Mouse (Mus musculus) hindbrain, postnatal 0 days (tissue): ENCODE measurements at regions not wholly inside any gene's neighbourhood (a gene's known extent, or its start where the extent isn't known, plus 50 kb on each side); places are given as distances from the start of the nearest gene placed in this dataset.

Source experiments
- ATAC-seq: fragments of 200-750 bp; cut with Nextera tagmentation; 2 replicates; pipeline ENCODE4 v1.8.0; 2017; ENCODE audit warnings: mild to moderate bottlenecking, moderate TSS enrichment, moderate library complexity
- DNase-seq: peaks from one replicate; pipeline ENCODE4 v3.0.0-alpha.2; 2015; ENCODE audit warnings: low spot score
- H3K27ac ChIP-seq: fragments of 300-500 bp; sonication (generic); 2 replicates; pipeline ENCODE4 v1.5.1; 2014; ENCODE audit warnings: mild to moderate bottlenecking
- H3K27me3 ChIP-seq: fragments of 300-500 bp; sonication (generic); 2 replicates; pipeline ENCODE4 v1.6.1; 2014; ENCODE audit warnings: low read length, mixed read lengths; ENCODE audit not compliant: insufficient read depth
- H3K36me3 ChIP-seq: fragments of 300-500 bp; sonication (generic); 2 replicates; pipeline ENCODE4 v1.6.1; 2014; ENCODE audit warnings: low read length, mixed read lengths; ENCODE audit not compliant: insufficient read depth
- H3K4me1 ChIP-seq: fragments of 300-500 bp; sonication (generic); 2 replicates; pipeline ENCODE4 v1.6.1; 2014; ENCODE audit warnings: antibody characterized with exemption, low read length, mixed read lengths; ENCODE audit not compliant: insufficient read depth
- H3K4me2 ChIP-seq: fragments of 300-500 bp; sonication (generic); 2 replicates; pipeline ENCODE4 v1.6.1; 2014; ENCODE audit warnings: low read depth, mild to moderate bottlenecking, low read length, moderate library complexity, mixed read lengths
- H3K4me3 ChIP-seq: fragments of 300-500 bp; sonication (generic); 2 replicates; pipeline ENCODE4 v1.5.1; 2014; ENCODE audit warnings: low read length
- H3K9ac ChIP-seq: fragments of 300-500 bp; sonication (generic); replicated peaks from 2 replicates; pipeline ENCODE4 v1.6.1; 2014; ENCODE audit warnings: mild to moderate bottlenecking, low read length, moderate library complexity, mixed read lengths
- H3K9me3 ChIP-seq: fragments of 300-500 bp; sonication (generic); 2 replicates; pipeline ENCODE4 v1.6.1; 2016; ENCODE audit warnings: low read length, mixed read lengths
- CTCF ChIP-seq: IDR thresholded peaks from 2 replicates; pipeline ENCODE4 v1.5.1; 2016; ENCODE audit warnings: antibody characterized with exemption, control low read depth, low read depth
- WGBS: fragments of 180-500 bp; shearing (Covaris S2); extraction: QIAGEN DNeasy Blood & Tissue Kit; methylation state at CpG from one replicate; pipeline ENCODE4 v1.1.7; 2014; 5-methylcytosine and 5-hydroxymethylcytosine counted together

DNA sequence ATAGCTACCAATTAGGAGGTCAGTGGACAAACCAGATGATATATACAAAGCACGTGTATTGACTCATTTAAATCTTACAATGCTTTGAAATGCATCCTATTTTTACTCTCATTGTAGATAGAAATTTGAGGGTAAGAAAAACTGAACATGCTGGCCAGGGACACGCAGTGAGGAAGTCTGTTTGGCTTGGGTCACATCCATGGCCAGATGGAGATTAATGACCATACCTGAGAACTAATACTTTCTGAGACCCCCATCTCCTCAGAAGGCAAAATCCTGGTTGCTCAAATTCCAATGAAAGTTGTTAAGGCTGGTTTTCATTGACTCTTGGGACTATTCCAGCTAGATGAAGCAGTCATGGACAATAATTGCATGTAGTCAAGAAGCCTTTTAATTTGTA, 850.3 kb downstream of the Gsdmc2 start:
- 88% methylated on average over 2 of the region's 2 CpGs for WGBS
- no peaks in the 10 kb centered on the region for H3K9me3 ChIP-seq
- no peak overlapping the region for H3K4me2 ChIP-seq
- no peaks in the 10 kb centered on the region for H3K36me3 ChIP-seq
- TF ChIP-seq CTCF = no peak
- no peak overlapping the region for H3K4me3 ChIP-seq
- H3K9ac ChIP-seq = no peak overlapping the region
- H3K27me3 ChIP-seq = no peaks in the 10 kb centered on the region
- DNase-seq = no peak
- H3K27ac ChIP-seq = no peak overlapping the region
- no peak for ATAC-seq
- no peaks in the 10 kb centered on the region for H3K4me1 ChIP-seq

DNA sequence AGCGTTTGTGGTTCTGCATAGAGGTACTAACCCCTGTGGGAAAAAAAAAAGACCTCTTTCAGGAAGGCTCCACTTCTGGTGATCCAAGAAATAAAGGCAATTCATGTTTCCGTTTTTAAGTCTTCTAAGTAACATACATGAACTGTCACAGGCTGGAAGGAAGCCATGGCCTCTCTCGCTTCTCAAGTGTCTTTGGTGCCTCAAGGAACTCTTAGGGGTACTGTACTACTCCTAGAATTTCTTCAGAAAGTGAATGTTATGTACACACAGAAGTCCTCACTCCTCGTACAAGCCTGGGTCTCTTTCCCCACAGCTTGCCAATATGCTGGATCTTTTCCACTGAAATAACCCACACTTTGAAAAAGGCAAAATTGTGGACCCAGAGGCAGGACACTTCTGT, 858.1 kb downstream of the Gsdmc2 start:
- no peak for TF ChIP-seq CTCF
- ATAC-seq (no peak), DNase-seq (no peak)
- Histone ChIP-seq H3K27me3 (no peaks in the 10 kb centered on the region), H3K27ac (no peak overlapping the region), H3K4me1 (no peaks in the 10 kb centered on the region), H3K4me2 (no peak overlapping the region), H3K9me3 (no peaks in the 10 kb centered on the region), H3K4me3 (no peak overlapping the region), H3K36me3 (no peaks in the 10 kb centered on the region), H3K9ac (no peak overlapping the region)
- 84% methylated on average over 4 of the region's 4 CpGs for WGBS

DNA sequence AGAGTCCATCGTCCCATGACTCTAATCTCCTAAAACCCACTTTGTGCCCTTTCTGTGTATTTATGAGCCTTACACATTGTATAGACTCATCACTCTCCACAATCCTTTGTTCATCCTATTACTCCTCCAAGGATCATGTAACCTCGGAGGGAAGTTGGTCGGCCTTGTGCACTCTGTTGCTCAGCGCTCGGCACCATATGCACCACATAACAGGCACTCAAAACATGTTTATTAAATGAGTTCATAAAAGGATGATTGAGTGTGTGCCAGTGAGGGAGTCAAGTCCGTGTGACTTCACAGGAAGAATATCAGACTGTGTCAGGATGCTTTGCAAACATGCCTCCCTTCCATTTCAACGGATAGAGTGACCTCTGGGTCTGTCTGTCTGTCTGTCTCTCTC, 858.8 kb downstream of the Gsdmc2 start:
- no peak for DNase-seq
- H3K4me3 ChIP-seq = no peak overlapping the region
- no peak overlapping the region for H3K9ac ChIP-seq
- no peak overlapping the region for H3K4me2 ChIP-seq
- WGBS = 78% methylated on average over 7 of the region's 7 CpGs
- H3K27me3 ChIP-seq = no peaks in the 10 kb centered on the region
- no peak for TF ChIP-seq CTCF
- H3K4me1 ChIP-seq = no peaks in the 10 kb centered on the region
- ATAC-seq = no peak
- no peak overlapping the region for H3K27ac ChIP-seq
- no peaks in the 10 kb centered on the region for H3K36me3 ChIP-seq
- H3K9me3 ChIP-seq = no peaks in the 10 kb centered on the region

DNA sequence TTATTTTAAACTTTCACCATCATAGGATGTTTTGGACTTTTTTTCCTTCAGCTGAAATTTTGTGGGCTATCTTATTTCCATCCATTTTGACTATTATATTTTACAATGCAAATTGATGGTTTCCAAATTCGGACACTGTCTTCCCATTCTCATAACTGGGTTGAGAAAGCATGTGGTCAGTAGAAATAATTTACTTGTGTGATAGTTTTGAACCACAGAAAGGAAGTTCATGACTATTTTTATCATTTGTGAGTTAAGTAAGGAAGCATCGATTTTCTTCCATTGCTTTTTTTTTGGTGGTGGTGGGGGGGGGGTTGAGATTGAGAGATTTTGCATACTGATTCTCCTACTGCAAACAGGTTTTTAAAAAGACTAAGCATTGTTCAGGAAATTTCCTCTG, 874.4 kb downstream of the Gsdmc2 start:
- no peak for DNase-seq
- 85% methylated on average over 2 of the region's 2 CpGs for WGBS
- no peak for TF ChIP-seq CTCF
- no peak overlapping the region for H3K27ac ChIP-seq
- H3K9me3 ChIP-seq = no peaks in the 10 kb centered on the region
- no peak overlapping the region for H3K4me3 ChIP-seq
- H3K4me1 ChIP-seq = no peaks in the 10 kb centered on the region
- H3K27me3 ChIP-seq = no peaks in the 10 kb centered on the region
- H3K4me2 ChIP-seq = no peak overlapping the region
- H3K36me3 ChIP-seq = no peaks in the 10 kb centered on the region
- no peak for ATAC-seq
- no peak overlapping the region for H3K9ac ChIP-seq

DNA sequence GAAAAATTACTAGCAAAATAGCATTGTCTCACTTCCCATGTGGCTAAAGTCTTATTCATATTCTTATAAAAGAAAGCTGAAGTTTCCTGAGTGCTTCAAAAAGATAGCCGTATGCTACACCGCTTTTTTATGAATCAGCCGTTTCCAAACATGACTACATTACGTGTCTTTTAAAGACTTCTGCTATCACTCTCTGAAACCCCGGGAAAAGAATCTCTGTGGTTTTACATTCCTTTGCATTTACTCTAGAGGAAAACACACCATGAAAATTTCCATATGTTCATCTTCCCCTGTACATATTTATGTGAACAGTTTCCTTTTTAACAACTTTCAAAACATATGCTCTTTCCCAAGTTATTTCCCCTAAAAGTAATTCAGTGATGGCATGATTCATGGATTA, 882.3 kb downstream of the Gsdmc2 start:
- DNase-seq (no peak), ATAC-seq (no peak)
- Histone ChIP-seq H3K4me2 (no peak overlapping the region), H3K27me3 (no peaks in the 10 kb centered on the region), H3K27ac (no peak overlapping the region), H3K9ac (no peak overlapping the region), H3K4me1 (no peaks in the 10 kb centered on the region), H3K36me3 (no peaks in the 10 kb centered on the region), H3K9me3 (no peaks in the 10 kb centered on the region), H3K4me3 (no peak overlapping the region)
- no peak for TF ChIP-seq CTCF
- 81% methylated on average over 5 of the region's 5 CpGs for WGBS

DNA sequence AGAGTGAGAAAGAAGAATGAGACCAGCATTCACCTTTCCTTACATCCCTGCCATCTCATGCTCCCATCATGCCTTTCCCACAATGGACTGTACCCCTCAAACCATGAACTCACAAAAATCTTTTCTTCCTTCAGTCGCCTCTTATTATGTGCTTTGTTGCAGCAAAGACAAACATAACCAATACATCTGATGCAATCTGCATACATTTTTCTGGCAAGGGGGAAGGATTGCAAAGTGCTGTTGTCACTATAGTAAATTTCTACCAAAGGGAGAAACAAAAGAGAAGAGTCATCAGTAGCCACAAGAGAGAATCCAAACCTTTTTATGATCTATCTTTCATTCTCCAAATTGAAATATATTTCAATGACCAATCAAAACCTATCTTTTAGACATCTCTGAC, 884.4 kb downstream of the Gsdmc2 start:
- H3K4me3 ChIP-seq = no peak overlapping the region
- no peaks in the 10 kb centered on the region for H3K4me1 ChIP-seq
- WGBS = 97% methylated on average over 1 of the region's 1 CpGs
- no peaks in the 10 kb centered on the region for H3K27me3 ChIP-seq
- TF ChIP-seq CTCF = no peak
- no peaks in the 10 kb centered on the region for H3K9me3 ChIP-seq
- DNase-seq = no peak
- H3K27ac ChIP-seq = no peak overlapping the region
- H3K36me3 ChIP-seq = no peaks in the 10 kb centered on the region
- no peak overlapping the region for H3K4me2 ChIP-seq
- H3K9ac ChIP-seq = no peak overlapping the region
- no peak for ATAC-seq

DNA sequence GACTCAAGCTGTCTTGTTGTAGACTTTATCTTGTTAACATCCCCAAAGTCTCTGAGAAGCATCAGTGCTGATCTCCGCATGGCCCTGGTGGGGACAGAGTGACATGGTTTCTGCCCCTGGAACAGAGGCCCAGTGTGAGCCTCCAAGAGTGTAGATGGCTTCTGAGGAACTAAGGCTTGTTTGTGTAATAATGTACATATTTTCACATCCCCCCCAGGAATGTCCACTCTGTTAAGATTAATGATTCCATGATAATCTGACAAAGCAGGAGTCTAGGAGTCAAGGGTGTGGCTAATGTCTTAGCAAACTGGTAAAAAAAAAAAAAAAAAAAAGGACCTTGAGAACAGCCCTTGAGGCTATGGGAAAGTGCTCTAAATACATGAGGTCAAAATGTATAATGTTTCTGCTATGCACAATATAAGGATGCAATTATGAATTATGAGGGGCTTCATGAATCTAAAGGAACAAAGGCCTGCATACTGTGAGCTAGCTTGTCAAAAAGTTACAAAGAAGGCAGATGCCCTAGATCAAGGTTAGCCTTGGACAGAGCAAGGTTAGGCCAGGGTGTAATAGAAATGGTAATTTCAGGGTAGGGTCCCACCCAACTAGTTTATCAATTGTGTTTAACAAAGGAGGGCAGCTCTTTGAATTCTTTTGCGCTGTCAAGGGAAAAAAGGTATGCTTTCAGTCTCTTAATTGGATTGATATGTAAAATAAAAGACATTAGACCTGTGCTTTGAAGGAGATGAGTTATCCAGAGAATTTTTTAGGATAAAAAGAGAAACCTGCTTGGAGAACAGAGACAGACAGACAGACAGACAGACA, 886.3 kb downstream of the Gsdmc2 start:
- DNase-seq = no peak
- H3K27ac ChIP-seq = no peak overlapping the region
- no peak for TF ChIP-seq CTCF
- 89% methylated on average over 2 of the region's 2 CpGs for WGBS
- H3K9me3 ChIP-seq = no peaks in the 10 kb centered on the region
- no peaks in the 10 kb centered on the region for H3K27me3 ChIP-seq
- no peak overlapping the region for H3K4me3 ChIP-seq
- no peaks in the 10 kb centered on the region for H3K36me3 ChIP-seq
- no peak overlapping the region for H3K4me2 ChIP-seq
- no peak for ATAC-seq
- H3K9ac ChIP-seq = no peak overlapping the region
- H3K4me1 ChIP-seq = no peaks in the 10 kb centered on the region
